Mouse (Mus musculus) ZHBTc4 (cell line): ENCODE data around the gene Scfd2.

Experiments used
- DNase-seq: peaks from one replicate; pipeline ENCODE4 v3.0.0-alpha.2; 2011; ENCODE audit warnings: low read depth, low spot score

The Scfd2 gene

DNA sequence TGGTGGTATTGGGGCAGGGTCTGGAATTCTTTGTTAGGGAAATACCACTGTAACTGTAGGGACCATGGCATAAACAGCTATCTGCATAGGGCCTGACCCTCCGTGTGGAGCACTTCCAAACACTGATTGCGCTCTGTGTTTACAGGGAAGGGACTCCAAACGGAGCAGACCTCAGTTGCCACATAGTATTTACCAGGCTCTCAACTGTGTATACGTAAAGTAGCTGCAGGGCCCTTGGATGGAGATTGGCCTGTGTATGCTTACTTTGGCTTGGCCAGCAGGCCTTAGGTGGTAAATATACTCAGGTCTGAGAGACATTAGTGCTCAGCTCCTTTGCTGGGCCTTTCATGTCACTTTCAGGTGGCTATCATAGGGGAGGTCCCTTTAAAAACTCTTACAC is 329.0 kb downstream of the Scfd2 start:
- no peak for DNase-seq

DNA sequence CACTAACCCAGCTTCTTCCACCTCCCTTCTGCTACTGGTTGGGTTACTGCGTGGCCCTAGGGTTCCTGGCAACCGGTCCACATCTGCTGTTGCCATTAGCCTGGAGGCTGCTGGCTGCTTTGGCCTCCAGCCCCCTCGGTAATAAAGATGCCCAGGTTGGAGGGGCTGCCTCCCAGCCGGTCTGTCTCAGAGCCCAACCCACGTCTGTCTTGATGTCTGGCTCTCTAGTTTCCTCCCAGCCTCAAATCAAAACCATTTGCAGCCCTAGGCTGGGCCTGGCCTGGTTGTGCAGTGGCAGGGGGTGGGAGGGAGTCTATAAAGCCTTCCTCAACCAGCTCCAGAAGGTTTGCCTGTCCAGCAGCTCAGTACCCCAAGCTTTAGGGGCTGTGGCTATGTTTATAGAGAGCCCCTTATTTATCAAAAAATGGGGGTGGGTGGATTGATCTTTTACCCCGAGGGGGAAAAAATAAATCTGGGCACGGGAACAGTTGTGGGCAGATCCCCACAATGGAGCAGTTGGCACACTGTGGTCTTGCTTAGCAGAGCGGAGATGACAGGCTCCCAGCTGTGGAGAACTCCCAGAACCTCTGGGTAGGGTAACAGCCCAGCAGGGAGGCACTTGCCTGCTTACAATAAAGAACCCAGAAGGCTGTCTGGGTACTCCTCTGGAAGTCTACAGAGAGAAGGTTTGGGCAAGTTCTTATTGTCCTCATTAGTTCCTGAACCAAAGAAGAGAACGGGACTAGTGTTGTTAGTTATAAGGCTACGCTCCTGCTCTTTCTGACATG is 329.8 kb downstream of the Scfd2 start:
- DNase-seq = no peak

DNA sequence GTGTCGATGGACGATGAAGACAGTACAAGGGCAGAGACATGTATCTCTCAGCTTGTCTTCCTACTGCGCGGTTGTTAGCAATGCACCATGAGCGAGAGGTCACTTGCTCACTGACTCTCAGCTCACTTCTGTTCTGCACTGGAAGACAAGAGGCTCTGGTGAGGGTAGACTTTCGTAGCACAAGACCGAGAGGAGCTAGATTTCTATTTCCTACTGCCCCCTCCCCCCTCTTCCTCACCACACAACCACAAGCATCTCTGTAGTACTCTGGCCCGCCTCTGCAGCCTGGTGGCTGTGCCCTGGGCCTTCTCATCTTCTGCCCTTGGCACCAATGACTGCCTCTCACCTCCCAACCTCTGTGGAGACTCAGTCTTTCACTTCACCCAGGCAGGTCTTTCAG is 331.1 kb downstream of the Scfd2 start:
- no peak for DNase-seq

DNA sequence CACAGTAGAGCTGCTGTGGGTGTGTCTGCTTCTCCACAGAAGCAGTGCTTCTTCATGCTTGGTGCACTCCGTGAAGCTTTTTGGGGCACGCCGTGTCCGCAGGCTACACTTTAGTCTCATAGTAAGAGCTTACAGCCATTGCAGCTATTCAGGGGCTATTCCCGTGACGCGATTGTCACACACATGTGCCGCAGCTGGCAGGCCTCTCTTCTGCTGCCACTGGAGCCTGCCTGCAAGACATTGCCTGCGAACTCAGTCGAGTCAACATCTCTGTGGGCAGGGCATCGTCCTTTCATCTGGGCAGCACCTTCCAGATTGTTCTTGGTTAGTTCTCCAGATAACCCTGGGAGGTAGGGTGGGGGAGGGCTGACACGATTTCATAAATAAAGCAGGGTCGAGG is 331.8 kb downstream of the Scfd2 start:
- DNase-seq = no peak

DNA sequence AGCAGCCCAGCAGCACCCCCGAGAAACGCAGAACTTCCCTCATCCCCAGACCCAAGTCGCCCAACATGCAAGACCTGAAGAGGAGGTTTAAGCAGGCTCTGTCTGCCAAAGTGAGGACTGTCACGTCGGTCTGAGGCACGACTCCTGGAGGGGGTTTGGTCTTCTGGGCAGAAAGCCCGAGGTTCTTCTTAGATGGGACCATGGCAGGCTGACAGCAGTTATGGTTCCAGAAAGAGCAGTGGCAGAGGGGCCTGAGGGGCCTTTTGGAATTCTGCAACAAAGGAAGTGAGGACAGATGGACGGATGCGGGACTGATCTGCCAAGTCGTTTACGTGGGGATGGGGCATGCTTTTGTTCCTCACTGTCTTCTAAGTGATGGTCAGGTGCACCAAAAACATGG is 333.1 kb downstream of the Scfd2 start:
- no peak for DNase-seq

DNA sequence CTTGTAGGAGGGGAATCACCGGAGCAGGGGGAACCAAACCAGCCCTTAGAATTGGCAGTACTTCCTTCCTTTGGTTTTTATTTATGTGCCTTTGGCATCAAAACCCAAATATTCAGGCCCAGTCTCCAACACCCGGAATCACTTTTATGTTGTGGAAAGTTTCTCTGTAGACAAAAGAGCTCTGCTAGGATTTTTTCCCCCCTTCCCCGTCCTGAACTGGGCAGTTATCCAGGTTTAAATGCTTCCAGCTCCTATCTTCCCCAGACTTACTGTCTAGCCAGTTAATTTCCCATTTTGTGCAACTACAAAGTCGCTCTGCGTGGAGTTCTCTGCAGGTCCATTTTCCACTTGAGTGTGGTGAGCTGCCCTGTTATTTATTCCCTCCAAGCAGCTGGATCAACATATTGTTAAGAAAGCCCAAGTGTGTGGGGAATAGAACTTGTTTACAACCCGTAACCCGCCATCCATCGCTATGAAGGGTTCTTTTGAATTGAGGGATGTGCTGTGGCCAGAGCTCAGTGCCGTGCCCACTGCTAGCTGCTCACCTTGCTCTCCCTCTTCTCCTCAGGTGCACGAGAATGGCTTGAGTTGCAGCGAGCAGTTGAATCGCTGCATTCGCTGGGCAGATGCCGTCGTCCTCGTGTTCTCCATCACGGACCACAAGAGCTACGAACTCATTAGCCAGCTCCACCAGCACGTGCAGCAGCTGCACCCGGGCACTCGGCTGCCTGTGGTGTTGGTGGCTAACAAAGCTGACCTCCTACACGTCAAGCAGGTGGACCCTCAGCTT is 333.8 kb downstream of the Scfd2 start:
- no peak for DNase-seq

DNA sequence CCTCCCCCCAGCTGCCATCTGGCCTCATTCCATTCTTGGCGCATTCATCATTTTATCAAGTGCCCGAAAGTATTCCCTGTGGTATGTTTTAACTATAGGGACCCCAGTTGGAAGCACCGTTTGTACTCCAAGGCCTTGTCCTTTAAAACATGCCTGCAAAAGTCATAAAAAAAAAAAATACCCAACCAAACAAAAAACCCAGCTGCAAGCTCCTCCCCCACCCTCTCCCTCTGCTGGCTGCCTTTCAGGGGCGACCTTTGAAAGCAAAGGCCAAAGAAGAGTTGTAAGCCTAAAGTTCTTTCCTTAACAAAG is 335.3 kb downstream of the Scfd2 start:
- DNase-seq = peak; percentile 42

DNA sequence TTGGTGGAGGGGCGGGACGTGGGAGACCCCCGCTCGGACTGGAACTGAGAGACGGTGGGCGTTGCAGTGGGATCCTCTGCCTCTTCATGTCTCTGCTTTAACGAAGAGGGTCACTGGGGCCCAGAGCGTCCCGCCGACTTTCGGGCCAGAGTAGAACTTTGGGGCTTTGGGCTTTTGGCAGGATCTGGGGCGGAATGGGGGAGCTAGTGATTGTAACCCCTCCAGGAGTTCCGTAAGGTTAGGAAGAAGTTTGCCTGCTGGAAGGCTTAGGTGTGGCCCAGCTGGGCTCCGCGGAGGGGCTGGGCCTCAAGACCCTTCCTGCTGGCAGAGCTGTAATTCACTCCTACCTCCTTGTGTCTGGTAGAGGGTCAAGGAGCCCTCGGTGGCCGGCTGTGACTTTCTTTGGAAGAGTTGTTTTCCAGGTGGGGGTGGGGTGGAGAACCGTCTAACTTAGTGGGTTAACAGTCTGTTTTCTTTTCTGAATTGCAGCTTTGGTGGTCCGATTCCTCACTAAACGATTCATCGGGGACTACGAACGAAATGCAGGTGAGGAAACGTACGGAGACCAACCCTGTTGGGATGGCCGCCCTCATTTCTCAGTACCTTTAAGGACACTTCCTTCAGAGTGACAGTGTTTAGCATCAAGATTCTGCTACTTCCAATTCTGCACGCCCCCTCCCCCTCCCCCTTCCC is 335.8 kb downstream of the Scfd2 start:
- DNase-seq = peak; percentile 34

DNA sequence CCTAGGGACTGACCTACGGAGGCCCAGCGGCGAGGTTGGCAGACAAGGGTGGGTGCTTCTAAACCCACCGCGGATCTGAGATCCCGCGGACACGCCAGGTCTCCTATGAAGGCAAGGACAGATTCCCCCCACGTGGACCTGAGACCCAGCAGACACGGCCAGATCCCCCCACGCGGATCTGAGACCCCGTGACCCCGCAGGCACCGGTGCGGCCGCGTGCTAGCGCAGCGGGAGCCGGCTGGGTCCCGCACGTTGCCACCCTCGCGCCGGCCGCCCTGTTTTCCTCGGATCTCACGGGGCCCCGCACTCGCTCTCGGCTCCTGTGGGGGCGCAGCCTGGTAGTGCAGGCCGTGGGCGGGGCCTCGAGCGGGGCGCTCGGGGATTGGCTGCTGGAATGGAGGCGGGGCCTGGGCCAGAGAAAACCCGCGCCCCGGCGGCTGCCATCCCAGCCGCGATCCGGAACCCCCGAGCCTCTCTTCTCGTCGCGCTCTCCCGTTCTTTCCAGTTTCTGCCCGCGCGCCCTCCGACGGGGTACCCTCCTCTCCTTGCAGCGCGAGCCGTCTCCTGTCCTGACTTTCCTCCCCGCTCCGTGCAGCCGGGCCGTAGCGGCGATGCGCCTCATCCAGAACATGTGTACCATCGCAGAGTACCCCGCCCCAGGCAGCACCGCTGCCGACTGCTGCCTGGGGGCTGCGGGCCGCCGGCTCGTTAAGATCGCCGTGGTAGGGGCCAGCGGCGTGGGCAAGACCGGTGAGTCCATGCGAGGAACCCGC is 336.5 kb downstream of the Scfd2 start, which contains the start of gene Rasl11b:
Rasl11b (plus strand) TSS at position 446 of the 773 bp plus-strand sequence.
- peak; percentile 94 for DNase-seq

DNA sequence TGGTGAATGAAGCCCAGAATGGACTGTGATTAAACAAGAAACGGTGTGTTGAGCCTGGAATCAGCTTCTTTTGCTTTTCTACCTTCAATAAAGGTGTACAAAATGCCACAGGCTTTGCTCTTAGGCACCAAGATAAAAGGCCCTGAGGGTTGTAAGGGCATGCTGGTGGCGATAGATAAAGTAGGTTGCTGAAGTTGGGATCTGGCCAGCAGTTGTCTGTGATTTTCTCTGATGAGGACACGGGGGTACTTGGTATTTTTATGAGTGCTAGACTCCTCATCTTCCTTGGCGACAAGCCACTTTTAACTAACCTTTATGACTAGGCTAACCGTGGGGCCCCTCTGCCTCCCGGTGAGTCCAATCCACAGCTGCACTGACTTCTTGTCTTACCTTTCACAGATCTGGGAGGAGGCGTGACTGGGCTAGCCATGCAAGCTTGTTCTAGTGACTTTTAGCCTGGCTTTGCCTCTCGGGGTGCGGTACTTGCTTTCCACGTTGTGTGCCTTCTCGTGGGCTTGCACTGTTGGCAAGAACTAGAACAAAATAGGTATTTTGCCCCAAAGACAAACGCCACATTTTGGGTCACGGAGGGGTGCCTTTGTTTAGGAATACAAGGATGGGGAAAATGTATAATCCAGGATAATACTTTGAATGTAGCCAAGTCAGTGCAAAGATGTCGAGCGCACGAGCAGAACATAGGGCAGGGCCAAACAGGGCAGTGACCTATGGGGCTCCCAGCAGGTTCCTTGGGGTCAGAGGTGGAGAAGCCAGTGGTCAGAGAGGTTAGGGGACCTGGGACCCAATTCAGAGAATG is 337.3 kb downstream of the Scfd2 start:
- DNase-seq = no peak

DNA sequence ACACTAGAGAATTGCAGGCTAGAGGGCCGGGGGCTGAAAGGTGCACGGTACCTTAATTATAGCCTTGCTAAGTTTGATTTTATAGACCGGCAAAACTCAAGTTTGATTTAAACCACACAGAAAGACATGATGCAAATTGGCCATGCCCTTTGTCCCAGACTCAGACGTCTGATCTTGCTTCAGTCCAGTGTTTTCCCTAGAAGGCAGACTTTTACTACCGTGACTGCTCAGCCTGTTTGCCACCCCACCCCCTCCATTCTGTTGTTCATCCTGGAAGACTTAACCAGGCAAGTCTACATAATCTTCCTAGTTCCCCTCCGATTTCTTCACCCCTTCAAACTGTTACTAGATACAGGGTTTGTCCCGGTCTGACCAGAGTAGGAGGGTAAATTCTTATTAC is 337.9 kb downstream of the Scfd2 start:
- DNase-seq = no peak

DNA sequence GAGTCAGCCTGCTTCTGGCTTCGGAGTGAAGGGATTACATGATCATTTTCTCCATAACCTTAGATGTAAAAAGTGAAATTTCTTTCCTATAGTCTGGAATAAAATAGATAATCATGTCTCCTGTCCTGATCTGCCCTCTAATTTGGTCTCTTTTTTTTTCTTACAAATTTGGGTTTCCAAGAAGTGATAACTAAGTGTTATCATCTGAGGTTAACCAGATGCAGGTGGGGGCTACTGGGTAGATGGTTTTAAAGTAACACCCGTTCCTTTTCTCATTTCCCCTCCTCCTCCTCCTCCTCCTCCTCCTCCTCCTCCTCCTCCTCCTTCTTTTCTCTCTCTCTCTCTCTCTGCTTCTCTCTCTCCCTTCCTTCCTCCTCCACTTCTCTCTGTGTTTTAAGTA is 338.6 kb downstream of the Scfd2 start:
- no peak for DNase-seq

DNA sequence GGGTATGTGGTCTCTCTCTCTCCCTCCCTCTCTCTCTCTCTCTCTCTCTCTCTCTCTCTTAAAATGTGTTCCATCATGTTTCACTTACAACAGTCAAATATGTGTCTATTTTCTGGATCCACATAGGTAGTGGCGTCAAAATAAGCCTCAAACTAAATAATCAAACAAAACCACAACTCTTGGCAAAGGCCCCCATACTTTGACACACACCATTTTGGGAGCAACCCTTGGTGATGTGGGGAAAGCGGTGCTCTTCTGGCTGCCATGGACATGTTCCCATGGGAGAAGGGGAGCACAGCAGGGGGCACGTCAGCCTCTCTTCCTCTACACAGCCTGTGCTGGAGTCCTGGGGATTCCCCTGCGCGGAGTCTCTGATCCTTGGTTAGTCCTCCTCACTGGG is 340.6 kb downstream of the Scfd2 start:
- DNase-seq = no peak

DNA sequence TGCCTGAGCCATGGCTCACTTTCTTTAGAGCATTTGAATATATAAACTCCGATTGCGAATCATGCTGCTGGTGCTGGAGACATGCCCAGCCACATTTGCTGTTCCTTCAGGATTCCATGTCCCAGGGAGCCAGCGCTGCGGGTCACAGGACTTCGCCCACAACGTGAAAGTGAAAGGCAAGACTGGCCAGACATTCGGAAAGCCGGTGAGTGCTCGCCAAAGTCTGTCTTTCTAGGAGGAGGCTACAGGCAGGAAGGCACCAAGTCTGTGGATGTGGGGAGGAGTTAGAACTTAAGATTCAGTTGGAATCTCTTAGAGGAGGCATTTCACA is 341.4 kb downstream of the Scfd2 start:
- DNase-seq = no peak

DNA sequence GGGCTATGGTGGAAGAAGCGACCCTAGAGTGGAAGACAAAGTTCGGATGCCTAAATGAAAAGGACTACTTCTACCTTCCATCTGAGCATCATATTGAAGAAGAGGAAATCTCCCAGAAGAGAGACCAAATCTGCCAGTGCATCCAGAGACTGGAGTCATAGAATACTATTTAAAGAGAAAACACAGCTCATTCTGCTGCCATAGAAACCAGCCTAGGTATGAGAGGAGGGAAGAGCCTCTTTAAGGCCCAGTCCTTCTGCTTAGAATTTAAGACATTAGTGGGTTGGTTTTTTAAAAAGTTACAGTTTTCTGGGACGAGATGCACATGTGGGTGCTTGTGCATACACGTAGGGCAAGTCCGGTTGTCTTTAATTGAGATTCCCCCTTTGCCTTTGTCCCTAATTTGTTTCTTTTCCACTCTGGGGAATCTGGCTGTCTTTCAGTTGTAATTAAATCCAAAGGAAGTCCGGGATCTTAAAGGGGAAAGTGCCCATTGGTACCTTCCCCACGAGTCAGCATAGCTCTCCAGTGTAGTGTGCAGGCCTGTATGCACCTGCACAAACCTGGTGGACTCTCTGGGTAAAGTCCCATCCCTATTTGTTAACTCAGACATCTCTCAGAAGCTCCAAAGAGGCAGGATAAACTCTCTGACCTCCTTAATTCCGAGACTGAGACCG is 341.9 kb downstream of the Scfd2 start:
- DNase-seq = no peak

DNA sequence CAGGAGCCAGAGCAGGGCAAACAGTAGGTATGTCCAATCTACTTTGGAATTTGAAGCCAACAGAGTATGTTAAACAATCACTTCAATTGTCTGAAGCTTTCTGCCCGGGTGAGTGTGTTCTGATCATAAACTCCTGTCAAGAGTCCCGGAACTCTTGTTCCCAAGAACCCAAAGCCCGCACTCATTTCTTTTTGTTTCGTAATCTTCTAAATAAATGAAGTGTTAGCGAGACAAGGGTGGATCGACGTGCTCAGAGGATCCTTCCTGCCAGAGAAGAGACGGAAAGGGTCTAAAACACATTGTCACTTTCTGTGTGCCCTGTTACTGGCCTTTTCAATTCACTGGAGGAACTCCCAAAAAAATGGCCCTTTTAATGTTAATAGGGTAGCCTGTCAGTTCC is 342.7 kb downstream of the Scfd2 start:
- DNase-seq = no peak

DNA sequence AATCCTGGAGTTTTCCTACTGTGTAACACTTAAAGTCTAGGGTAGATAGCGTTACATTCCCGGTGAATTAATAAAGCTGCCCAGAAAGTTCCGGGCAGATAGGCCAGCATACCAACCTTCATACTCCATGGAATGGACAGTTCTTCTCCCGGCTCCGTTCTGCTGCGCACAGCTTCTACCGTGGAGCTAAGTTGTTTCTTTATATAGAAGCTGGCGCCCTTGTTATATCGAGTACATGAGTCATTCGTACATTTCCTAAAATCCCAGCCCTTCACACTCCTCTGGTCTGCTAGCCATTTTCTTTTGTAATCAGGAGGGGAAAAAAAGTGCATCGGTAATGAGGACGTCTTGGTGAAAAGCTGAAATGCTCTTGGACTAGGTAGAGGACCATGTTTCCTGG is 343.5 kb downstream of the Scfd2 start:
- DNase-seq = no peak

DNA sequence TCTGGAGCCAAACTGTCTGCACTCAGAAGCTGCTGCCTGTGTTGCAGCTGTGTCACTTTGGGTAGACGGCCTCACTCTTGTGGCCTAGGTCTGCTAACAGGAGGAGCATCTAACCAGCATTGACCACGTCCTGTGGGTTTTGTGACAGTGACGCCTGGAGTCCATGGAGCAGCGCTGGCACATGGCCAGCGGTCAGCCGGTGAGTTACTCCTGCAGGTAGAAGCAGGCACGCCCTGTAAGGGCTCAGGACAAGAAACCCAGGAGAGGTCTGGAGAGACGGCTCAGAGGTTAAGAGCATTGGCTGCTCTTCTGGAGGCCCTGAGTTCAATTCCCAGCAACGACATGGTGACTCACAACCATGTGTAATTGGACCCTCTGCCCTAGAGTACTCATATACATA is 347.0 kb downstream of the Scfd2 start:
- no peak for DNase-seq

DNA sequence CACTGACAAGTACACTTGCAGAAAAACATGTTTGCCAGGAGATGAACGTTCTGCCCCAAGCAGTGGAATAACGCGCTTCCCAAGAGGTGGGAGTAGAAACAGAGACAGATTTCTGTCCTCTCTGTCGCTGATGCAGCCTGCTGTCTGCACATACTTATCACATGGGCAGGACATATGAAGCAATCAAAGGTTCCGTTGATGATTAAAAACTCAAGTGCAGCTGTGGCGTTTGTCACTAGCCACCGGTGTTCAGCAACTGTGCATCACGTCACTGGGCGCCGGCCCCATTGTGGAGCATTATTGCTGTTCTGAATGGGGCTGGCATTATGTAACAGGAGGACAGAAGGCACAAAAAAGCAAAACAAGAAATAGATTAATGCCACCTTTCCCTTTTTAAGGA is 348.4 kb downstream of the Scfd2 start:
- no peak for DNase-seq

DNA sequence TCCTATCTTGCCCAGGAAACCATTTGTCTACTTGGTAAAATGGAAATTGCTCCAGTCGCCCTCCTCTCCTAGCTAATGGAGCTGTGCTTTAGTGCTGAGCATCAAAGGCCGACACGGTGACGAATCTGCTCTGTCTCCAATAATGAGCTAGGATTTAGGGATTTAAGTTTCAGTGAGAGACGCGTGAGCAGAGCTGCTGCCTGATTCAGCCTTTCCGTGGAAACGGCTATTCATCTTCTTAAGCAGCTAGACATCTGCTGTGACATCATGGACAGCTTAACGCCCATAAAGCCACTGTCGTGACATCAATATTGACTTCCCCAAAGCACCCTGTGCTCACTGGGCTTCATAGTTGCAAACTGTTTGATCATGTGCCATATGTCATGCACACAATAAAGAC is 351.3 kb downstream of the Scfd2 start:
- DNase-seq = no peak
